Mouse (Mus musculus) midbrain, embryonic 12.5 days (tissue): ENCODE data around the gene Gpatch11. TPM values are rescaled to one million over a fixed set of nuclear protein-coding genes. Genes with fewer than 3 reads are reported as not detected.

ENCODE experiments used
- ATAC-seq: fragments of 200-750 bp; cut with Nextera tagmentation; 2 replicates; pipeline ENCODE4 v1.8.0; 2017; ENCODE audit warnings: low read depth, moderate TSS enrichment, moderate library complexity; ENCODE audit not compliant: low FRiP score
- H3K27ac ChIP-seq: fragments of 300-500 bp; sonication (generic); replicated peaks from 2 replicates; pipeline ENCODE4 v1.5.1; 2016; ENCODE audit warnings: mild to moderate bottlenecking
- H3K27me3 ChIP-seq: fragments of 300-500 bp; sonication (generic); 2 replicates; pipeline ENCODE4 v1.6.1; 2016; ENCODE audit warnings: mild to moderate bottlenecking
- H3K36me3 ChIP-seq: fragments of 300-500 bp; sonication (generic); 2 replicates; pipeline ENCODE4 v1.6.1; 2016
- H3K4me1 ChIP-seq: fragments of 300-500 bp; sonication (generic); 2 replicates; pipeline ENCODE4 v1.6.1; 2016
- H3K4me2 ChIP-seq: fragments of 300-500 bp; sonication (generic); replicated peaks from 2 replicates; pipeline ENCODE4 v1.6.1; 2016; ENCODE audit warnings: mild to moderate bottlenecking, moderate library complexity
- H3K4me3 ChIP-seq: fragments of 300-500 bp; sonication (generic); 2 replicates; pipeline ENCODE4 v1.5.1; 2016; ENCODE audit warnings: mild to moderate bottlenecking
- H3K9ac ChIP-seq: fragments of 300-500 bp; sonication (generic); replicated peaks from 2 replicates; pipeline ENCODE4 v1.6.1; 2016; ENCODE audit warnings: mild to moderate bottlenecking, moderate library complexity
- H3K9me3 ChIP-seq: fragments of 300-500 bp; sonication (generic); 2 replicates; pipeline ENCODE4 v1.6.1; 2016; ENCODE audit warnings: mild to moderate bottlenecking
- WGBS: fragments of 180-500 bp; shearing (Covaris S2); methylation state at CpG from one replicate; pipeline ENCODE4 v1.1.7; 2016; 5-methylcytosine and 5-hydroxymethylcytosine counted together
- polyA plus RNA-seq: library from polyadenylated mRNA; unstranded; fragments of >200 nt; fragmentation: Nextera tagmentation; extraction: Ambion mirVana; gene quantifications from 2 replicates; pipeline ENCODE4 v1.2.1, GENCODE M21; 2016

Gene Gpatch11
- polyA plus RNA-seq, 1 experiment from 2014 or later, result 48.2 TPM

DNA sequence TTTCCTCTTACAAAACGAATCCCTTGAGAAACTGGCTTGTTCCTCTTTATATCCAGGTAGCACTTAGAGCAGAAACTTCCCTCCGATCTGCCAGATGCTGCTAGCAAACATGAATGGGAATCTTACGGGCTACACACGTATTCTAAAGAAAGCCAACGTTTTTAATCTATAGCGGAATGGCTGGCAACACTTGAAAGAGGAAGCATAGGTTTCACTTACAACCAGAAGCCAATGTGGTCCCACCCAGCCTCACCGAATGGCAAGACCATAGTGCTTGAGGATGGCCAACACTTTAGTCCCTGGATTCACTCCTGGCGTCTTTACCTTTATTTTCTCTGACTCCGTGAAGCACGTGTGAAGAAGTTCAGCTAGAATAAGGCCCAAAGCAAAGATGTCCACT, 20.9 kb downstream of the Gpatch11 start:
- WGBS, result 86% methylated on average over 10 of the region's 10 CpGs
- H3K9ac ChIP-seq, result no peak overlapping the region
- H3K4me3 ChIP-seq, result no peak overlapping the region
- no peaks in the 10 kb centered on the region for H3K9me3 ChIP-seq
- no peak overlapping the region for H3K4me2 ChIP-seq
- H3K36me3 ChIP-seq, result no peaks in the 10 kb centered on the region; the same call in 1 of the 2 replicates
- no peaks in the 10 kb centered on the region for H3K27me3 ChIP-seq
- no peaks in the 10 kb centered on the region for H3K4me1 ChIP-seq
- H3K27ac ChIP-seq, result no peak overlapping the region
- no peak for ATAC-seq

DNA sequence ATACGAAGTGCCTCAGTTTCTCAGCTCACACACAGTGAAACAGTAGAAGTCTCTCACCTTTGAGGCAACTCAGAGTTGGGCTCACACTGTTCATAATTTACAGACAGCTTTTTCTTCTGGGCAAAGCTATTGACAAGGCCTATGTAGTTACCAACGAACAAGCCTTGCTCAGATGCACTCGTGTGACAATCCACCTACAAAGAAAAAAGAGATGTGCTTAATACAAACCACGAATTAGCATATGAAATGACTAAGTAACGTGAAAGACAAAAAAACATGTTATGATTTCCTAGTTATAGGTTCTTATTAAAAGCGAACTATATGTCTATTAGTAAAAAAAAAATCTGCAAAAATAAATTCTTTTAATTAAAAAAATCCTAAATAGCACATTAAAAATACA, 38.5 kb downstream of the Gpatch11 start:
- no peak overlapping the region for H3K9ac ChIP-seq
- H3K36me3 ChIP-seq, result no peaks in the 10 kb centered on the region
- H3K27ac ChIP-seq, result no peak overlapping the region
- no peaks in the 10 kb centered on the region for H3K9me3 ChIP-seq
- 89% methylated on average over 6 of the region's 6 CpGs for WGBS
- no peaks in the 10 kb centered on the region for H3K4me1 ChIP-seq
- H3K4me3 ChIP-seq, result no peak overlapping the region
- ATAC-seq, result no peak
- no peak overlapping the region for H3K4me2 ChIP-seq
- no peaks in the 10 kb centered on the region for H3K27me3 ChIP-seq

DNA sequence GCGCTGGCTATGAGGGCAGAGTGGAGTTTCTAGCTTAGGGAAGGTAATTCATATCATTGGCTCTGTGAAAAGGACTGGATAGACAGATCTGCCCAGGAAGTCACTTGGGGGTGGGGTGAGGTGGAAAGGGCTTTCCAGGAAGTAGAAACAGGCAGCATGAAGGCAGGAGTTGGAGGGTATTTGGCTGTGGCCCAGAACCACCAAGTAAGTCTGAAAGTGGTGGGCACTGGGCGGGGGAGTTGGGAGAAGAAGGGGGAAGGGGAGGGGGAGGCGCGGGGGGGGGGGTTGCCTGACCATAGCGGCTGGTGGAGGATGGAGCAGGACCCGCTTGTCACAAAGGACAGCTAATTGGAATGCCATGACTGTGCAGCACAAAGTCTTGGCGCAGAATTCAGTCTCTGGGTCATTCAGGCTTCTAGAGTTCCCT, 46.5 kb downstream of the Gpatch11 start:
- Histone ChIP-seq H3K36me3 (no peaks in the 10 kb centered on the region), H3K4me3 (peak overlapping the region; percentile 49), H3K4me1 (peaks cover 16% of the 10 kb centered on the region), H3K9me3 (peaks cover 4% of the 10 kb centered on the region; the same call in 1 of the 2 replicates), H3K9ac (peak overlapping the region; percentile 60), H3K27me3 (no peaks in the 10 kb centered on the region), H3K27ac (0 out of 2 replicates have a peak overlapping the region, but pooled peaks have one; percentile 15), H3K4me2 (peak overlapping the region; percentile 75)
- peak; percentile 77 for ATAC-seq
- WGBS, result 23% methylated on average over 3 of the region's 7 CpGs

- Histone ChIP-seq H3K4me3 (peak within 1 kb of the TSS; percentile 49), H3K9me3 (peaks cover 4% of the 10 kb centered on the region; the same call in 1 of the 2 replicates), H3K9ac (peak within 1 kb of the TSS; percentile 60), H3K4me1 (peaks cover 16% of the 10 kb centered on the region), H3K27ac (0 out of 2 replicates have a peak within 1 kb of the TSS, but pooled peaks have one; percentile 15), H3K36me3 (no peaks in the 10 kb centered on the region), H3K4me2 (peak within 1 kb of the TSS; percentile 75), H3K27me3 (no peaks in the 10 kb centered on the region)
- 3% methylated on average over 28 of the region's 28 CpGs for whole genome bisulfite sequencing
- peak; percentile 92 for ATAC-seq
Measured at GRCm38 (mm10) chr17:78882401-78883112, 47.2 kb downstream of the Gpatch11 start, which contains the start of gene Eif2ak2. Gene Eif2ak2, minus strand, starts transcription at chr17:78882573.

- no peak overlapping the region for H3K4me2 ChIP-seq
- no peak overlapping the region for H3K4me3 ChIP-seq
- H3K27me3 ChIP-seq, result no peaks in the 10 kb centered on the region
- peaks cover 4% of the 10 kb centered on the region; the same call in 1 of the 2 replicates for H3K9me3 ChIP-seq
- no peak for ATAC-seq
- H3K4me1 ChIP-seq, result peaks cover 16% of the 10 kb centered on the region
- no peak overlapping the region for H3K9ac ChIP-seq
- H3K36me3 ChIP-seq, result no peaks in the 10 kb centered on the region
- H3K27ac ChIP-seq, result no peak overlapping the region
- WGBS, result 87% methylated on average over 4 of the region's 4 CpGs
Measured at GRCm38 (mm10) chr17:78883291-78883690, 47.9 kb downstream of the Gpatch11 start.

DNA sequence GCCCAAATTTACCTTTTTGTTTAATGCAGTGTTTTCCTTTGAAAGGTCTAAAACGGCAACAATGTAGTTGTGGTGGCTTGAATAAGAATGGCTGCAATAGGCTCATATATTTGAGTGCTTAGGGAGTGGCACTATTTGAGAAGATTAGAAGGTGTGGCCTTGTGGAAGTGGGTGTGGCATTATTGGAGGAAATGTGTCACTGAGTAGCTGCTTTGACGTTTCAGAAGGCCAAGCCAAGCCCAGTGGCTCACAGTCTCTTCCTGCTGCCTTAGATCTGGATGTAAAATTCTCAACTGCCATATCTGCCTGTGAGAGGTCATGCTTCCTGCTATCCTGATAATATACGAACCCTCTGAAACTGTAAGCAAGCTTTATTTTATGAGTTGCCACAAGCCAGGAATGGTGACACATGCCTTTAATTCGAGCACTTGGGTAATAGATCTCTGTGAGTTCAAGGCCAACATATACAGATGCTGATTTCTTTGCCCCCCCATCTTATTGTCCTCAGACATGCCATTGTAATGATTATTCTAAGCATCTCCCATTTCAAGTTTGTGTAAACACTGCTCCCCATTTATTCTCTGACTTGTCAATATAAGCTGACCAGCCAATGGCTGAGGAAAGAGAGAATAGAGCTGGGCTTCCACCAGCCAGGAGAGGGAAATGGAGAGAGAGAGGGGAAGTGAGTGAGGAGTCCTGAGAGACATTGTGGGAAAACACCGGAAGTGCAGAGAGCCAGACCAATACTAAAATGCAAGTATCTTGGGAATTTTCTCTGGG, 50.1 kb downstream of the Gpatch11 start:
- Histone ChIP-seq H3K4me3 (no peak overlapping the region), H3K27me3 (no peaks in the 10 kb centered on the region), H3K27ac (no peak overlapping the region), H3K4me1 (peaks cover 16% of the 10 kb centered on the region), H3K4me2 (no peak overlapping the region), H3K36me3 (no peaks in the 10 kb centered on the region), H3K9me3 (peaks cover 4% of the 10 kb centered on the region; the same call in 1 of the 2 replicates), H3K9ac (no peak overlapping the region)
- no peak for ATAC-seq
- WGBS, result 81% methylated on average over 5 of the region's 5 CpGs

GRCm38 (mm10) chr17:78888554-78888953, 53.2 kb downstream of the Gpatch11 start:
- Histone ChIP-seq H3K36me3 (no peaks in the 10 kb centered on the region), H3K27ac (no peak overlapping the region), H3K4me3 (no peak overlapping the region), H3K4me1 (no peaks in the 10 kb centered on the region), H3K9me3 (peaks cover 4% of the 10 kb centered on the region; the same call in 1 of the 2 replicates), H3K9ac (no peak overlapping the region), H3K4me2 (no peak overlapping the region), H3K27me3 (no peaks in the 10 kb centered on the region)
- ATAC-seq, result no peak
- WGBS, result 85% methylated on average over 4 of the region's 4 CpGs

DNA sequence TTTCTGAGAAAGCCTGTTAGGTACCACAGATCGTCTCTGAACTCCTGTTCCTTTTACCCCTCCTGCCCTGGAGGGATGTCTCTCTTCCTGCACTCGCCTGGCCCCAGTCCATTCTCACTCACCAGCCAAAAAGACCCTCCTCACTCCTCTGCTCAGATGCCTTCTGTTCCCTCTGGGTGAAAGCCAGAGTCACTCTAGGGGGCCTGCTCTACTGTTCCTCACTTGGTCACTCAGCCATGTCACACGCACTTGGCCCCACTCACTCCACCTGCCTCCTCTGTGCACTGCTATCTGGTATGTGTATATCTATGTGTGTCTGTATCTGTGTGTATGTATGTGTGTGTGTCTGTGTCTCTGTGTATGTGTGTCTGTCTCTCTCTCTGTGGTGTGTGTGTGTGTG, 53.8 kb downstream of the Gpatch11 start:
- peaks cover 4% of the 10 kb centered on the region; the same call in 1 of the 2 replicates for H3K9me3 ChIP-seq
- no peak overlapping the region for H3K4me2 ChIP-seq
- H3K36me3 ChIP-seq, result no peaks in the 10 kb centered on the region
- whole genome bisulfite sequencing, result 51% methylated on average over 3 of the region's 3 CpGs
- no peak overlapping the region for H3K4me3 ChIP-seq
- no peak overlapping the region for H3K27ac ChIP-seq
- H3K27me3 ChIP-seq, result no peaks in the 10 kb centered on the region
- ATAC-seq, result no peak
- no peaks in the 10 kb centered on the region for H3K4me1 ChIP-seq
- H3K9ac ChIP-seq, result no peak overlapping the region

GRCm38 (mm10) chr17:78891020-78891419, 55.7 kb downstream of the Gpatch11 start:
- Histone ChIP-seq H3K27me3 (no peaks in the 10 kb centered on the region), H3K27ac (no peak overlapping the region), H3K4me3 (no peak overlapping the region), H3K4me2 (no peak overlapping the region), H3K4me1 (no peaks in the 10 kb centered on the region), H3K9me3 (no peaks in the 10 kb centered on the region), H3K9ac (no peak overlapping the region), H3K36me3 (no peaks in the 10 kb centered on the region)
- no peak for ATAC-seq
- 88% methylated on average over 9 of the region's 9 CpGs for WGBS

DNA sequence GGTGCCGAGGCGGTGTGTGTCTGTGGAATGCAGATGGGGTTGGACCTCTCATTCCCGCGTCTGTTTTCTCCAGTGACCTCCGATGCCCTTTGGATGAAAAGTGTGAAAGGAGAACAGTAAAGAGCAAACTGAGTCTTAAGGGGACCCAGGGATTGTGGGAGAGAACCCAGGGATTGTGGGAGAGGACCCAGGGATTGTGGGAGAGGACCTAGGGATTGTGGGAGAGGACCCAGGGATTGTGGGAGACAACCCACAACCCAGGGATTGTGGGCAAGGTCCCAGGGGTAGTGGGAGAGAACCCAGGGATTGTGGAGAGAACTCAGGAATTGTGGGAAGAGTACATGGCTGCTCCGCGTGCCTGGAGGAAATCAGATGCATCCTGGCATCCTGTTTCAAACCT, 59.6 kb downstream of the Gpatch11 start:
- Histone ChIP-seq H3K36me3 (no peaks in the 10 kb centered on the region), H3K4me1 (no peaks in the 10 kb centered on the region), H3K27me3 (no peaks in the 10 kb centered on the region), H3K9me3 (no peaks in the 10 kb centered on the region), H3K4me2 (no peak overlapping the region), H3K27ac (no peak overlapping the region), H3K9ac (no peak overlapping the region), H3K4me3 (no peak overlapping the region)
- ATAC-seq, result no peak
- 82% methylated on average over 7 of the region's 7 CpGs for WGBS

GRCm38 (mm10) chr17:78895394-78895793, 60.0 kb downstream of the Gpatch11 start:
- H3K9me3 ChIP-seq, result no peaks in the 10 kb centered on the region
- H3K9ac ChIP-seq, result no peak overlapping the region
- no peak overlapping the region for H3K4me2 ChIP-seq
- no peaks in the 10 kb centered on the region for H3K4me1 ChIP-seq
- no peaks in the 10 kb centered on the region for H3K36me3 ChIP-seq
- H3K27me3 ChIP-seq, result no peaks in the 10 kb centered on the region
- no peak for ATAC-seq
- H3K4me3 ChIP-seq, result no peak overlapping the region
- WGBS, result 45% methylated on average over 8 of the region's 8 CpGs
- H3K27ac ChIP-seq, result no peak overlapping the region
